Mouse (Mus musculus): ENCODE data around the gene Cyth3.
A peak's percentile ranks its signal among the peaks of the same experiment; 100 is the strongest.

Cyth3 gene

GRCm38 (mm10) chr5:143704875-143705658, 82.8 kb downstream of the Cyth3 start:
- DNase-seq (ENCODE audit: low read depth in 2 of 2, low spot score in 2 of 2), result no peak

- DNase-seq (ENCODE audit: low read depth in 2 of 2, low spot score in 2 of 2), result no peak
These were observed 83.4 kb downstream of the Cyth3 start for GRCm38 (mm10) chr5:143705659-143705982.

- no peak for DNase-seq (ENCODE audit: low read depth in 2 of 2, low spot score in 2 of 2)
These were observed 84.0 kb downstream of the Cyth3 start for GRCm38 (mm10) chr5:143706030-143706821.

GRCm38 (mm10) chr5:143706822-143707200, 84.6 kb downstream of the Cyth3 start:
- DNase-seq (ENCODE audit: low read depth in 2 of 2, low spot score in 2 of 2), result no peak

GRCm38 (mm10) chr5:143711326-143711725, 89.1 kb downstream of the Cyth3 start:
- no peak for DNase-seq (ENCODE audit: low read depth in 2 of 2, low spot score in 2 of 2)

- no peak for DNase-seq (ENCODE audit: low read depth in 2 of 2, low spot score in 2 of 2)
These were observed 90.0 kb downstream of the Cyth3 start for GRCm38 (mm10) chr5:143712011-143712800.

- no peak for DNase-seq (ENCODE audit: low read depth in 2 of 2, low spot score in 2 of 2)
These were observed 99.7 kb downstream of the Cyth3 start for GRCm38 (mm10) chr5:143721962-143722361.

GRCm38 (mm10) chr5:143730915-143731314, 108.7 kb downstream of the Cyth3 start:
- DNase-seq (ENCODE audit: low read depth in 2 of 2, low spot score in 2 of 2), result peak in 1 of 2 experiments; percentile 14

- peak; percentile 1 to 2 for DNase-seq (ENCODE audit: low read depth in 2 of 2, low spot score in 2 of 2)
These were observed 109.4 kb downstream of the Cyth3 start for GRCm38 (mm10) chr5:143731483-143732112.

GRCm38 (mm10) chr5:143732180-143732891, 110.1 kb downstream of the Cyth3 start, which contains the start of gene Usp42:
Gene Usp42, minus strand, starts transcription at chr5:143732280.
- DNase-seq (ENCODE audit: low read depth in 2 of 2, low spot score in 2 of 2), result peak; percentile 87 to 89

- DNase-seq (ENCODE audit: low read depth in 2 of 2, low spot score in 2 of 2), result no peak
These were observed 127.5 kb downstream of the Cyth3 start for GRCm38 (mm10) chr5:143749630-143750208.

GRCm38 (mm10) chr5:143755529-143756141, 133.4 kb downstream of the Cyth3 start:
- DNase-seq (ENCODE audit: low read depth in 2 of 2, low spot score in 2 of 2), result no peak

- DNase-seq (ENCODE audit: low read depth in 2 of 2, low spot score in 2 of 2), result peak; percentile 42 to 46
These were observed 135.7 kb downstream of the Cyth3 start for GRCm38 (mm10) chr5:143757755-143758443.

GRCm38 (mm10) chr5:143759554-143759953, 137.3 kb downstream of the Cyth3 start:
- DNase-seq (ENCODE audit: low read depth in 2 of 2, low spot score in 2 of 2), result no peak
